Mouse (Mus musculus) cerebellum, adult 2 months (tissue): ENCODE measurements at regions not wholly inside any gene's neighbourhood (a gene's known extent, or its start where the extent isn't known, plus 50 kb on each side); places are given as distances from the start of the nearest gene placed in this dataset.

Experiments
- CTCF ChIP-seq: fragments of 200-500 bp; IDR thresholded peaks from 2 replicates; pipeline ENCODE4 v1.5.1; 2011; ENCODE audit warnings: low read depth, mild to moderate bottlenecking, control low read depth, low read length, moderate library complexity, borderline replicate concordance; ENCODE audit not compliant: insufficient read depth
- POLR2A ChIP-seq: fragments of 200-500 bp; IDR thresholded peaks from 2 replicates; pipeline ENCODE4 v1.6.1; 2011; ENCODE audit warnings: low read length, control low read depth, borderline replicate concordance; ENCODE audit not compliant: insufficient read depth

GRCm38 (mm10) chr14:73899078-73899477 lies 238.1 kb downstream of the Gm21750 start:
- TF ChIP-seq POLR2A (no peak), CTCF (no peak)
